Mouse (Mus musculus) stomach, postnatal 0 days (tissue): ENCODE measurements around the gene Sall1. TPM values are rescaled to one million over a fixed set of nuclear protein-coding genes. Genes with fewer than 3 reads are reported as not detected.

Experiments
- ATAC-seq: fragments of 200-750 bp; cut with Nextera tagmentation; 2 replicates; pipeline ENCODE4 v1.8.0; 2017; ENCODE audit not compliant: low FRiP score, low TSS enrichment
- DNase-seq: peaks from one replicate; pipeline ENCODE4 v3.0.0-alpha.2; 2016; ENCODE audit warnings: low spot score
- H3K27ac ChIP-seq: fragments of 300-500 bp; sonication (generic); replicated peaks from 2 replicates; pipeline ENCODE4 v1.5.1; 2014; ENCODE audit warnings: mild to moderate bottlenecking, control low read depth
- H3K27me3 ChIP-seq: fragments of 300-500 bp; sonication (generic); 2 replicates; pipeline ENCODE4 v1.6.1; 2014; ENCODE audit warnings: low read length; ENCODE audit not compliant: control insufficient read depth, insufficient read depth
- H3K36me3 ChIP-seq: fragments of 300-500 bp; sonication (generic); 2 replicates; pipeline ENCODE4 v1.6.1; 2014; ENCODE audit warnings: low read length, mixed read lengths; ENCODE audit not compliant: control insufficient read depth, insufficient read depth
- H3K4me1 ChIP-seq: fragments of 300-500 bp; sonication (generic); replicated peaks from 2 replicates; pipeline ENCODE4 v1.6.1; 2014; ENCODE audit warnings: antibody characterized with exemption; ENCODE audit not compliant: control insufficient read depth, insufficient read depth
- H3K4me2 ChIP-seq: fragments of 300-500 bp; sonication (generic); replicated peaks from 2 replicates; pipeline ENCODE4 v1.6.1; 2014; ENCODE audit warnings: low read depth, mild to moderate bottlenecking, control low read depth, moderate library complexity
- H3K4me3 ChIP-seq: fragments of 300-500 bp; sonication (generic); 2 replicates; pipeline ENCODE4 v1.5.1; 2014; ENCODE audit warnings: low read depth, low read length, control low read depth
- H3K9ac ChIP-seq: fragments of 300-500 bp; sonication (generic); 2 replicates; pipeline ENCODE4 v1.6.1; 2014; ENCODE audit warnings: mild to moderate bottlenecking, low read length, control low read depth, mixed read lengths
- H3K9me3 ChIP-seq: fragments of 300-500 bp; sonication (generic); 2 replicates; pipeline ENCODE4 v1.6.1; 2016; ENCODE audit warnings: low read length; ENCODE audit not compliant: control insufficient read depth
- CTCF ChIP-seq: IDR thresholded peaks from 2 replicates; pipeline ENCODE4 v1.5.1; 2016; ENCODE audit warnings: antibody characterized with exemption, low read depth, mild to moderate bottlenecking, moderate library complexity
- EP300 ChIP-seq: optimal IDR thresholded peaks from 2 replicates; pipeline ENCODE3; 2016; ENCODE audit warnings: antibody characterized with exemption
- WGBS: fragments of 180-500 bp; shearing (Covaris S2); extraction: QIAGEN DNeasy Blood & Tissue Kit; methylation state at CpG from one replicate; pipeline ENCODE4 v1.1.7; 2014; 5-methylcytosine and 5-hydroxymethylcytosine counted together
- polyA plus RNA-seq: library from polyadenylated mRNA; unstranded; fragments of >200 nt; fragmentation: Nextera tagmentation; extraction: Ambion mirVana; gene quantifications from 2 replicates; pipeline ENCODE4 v1.2.1, GENCODE M21; 2015

Gene Sall1
- polyA plus RNA-seq, 1 experiment from 2014 or later, result 0.76 TPM

DNA sequence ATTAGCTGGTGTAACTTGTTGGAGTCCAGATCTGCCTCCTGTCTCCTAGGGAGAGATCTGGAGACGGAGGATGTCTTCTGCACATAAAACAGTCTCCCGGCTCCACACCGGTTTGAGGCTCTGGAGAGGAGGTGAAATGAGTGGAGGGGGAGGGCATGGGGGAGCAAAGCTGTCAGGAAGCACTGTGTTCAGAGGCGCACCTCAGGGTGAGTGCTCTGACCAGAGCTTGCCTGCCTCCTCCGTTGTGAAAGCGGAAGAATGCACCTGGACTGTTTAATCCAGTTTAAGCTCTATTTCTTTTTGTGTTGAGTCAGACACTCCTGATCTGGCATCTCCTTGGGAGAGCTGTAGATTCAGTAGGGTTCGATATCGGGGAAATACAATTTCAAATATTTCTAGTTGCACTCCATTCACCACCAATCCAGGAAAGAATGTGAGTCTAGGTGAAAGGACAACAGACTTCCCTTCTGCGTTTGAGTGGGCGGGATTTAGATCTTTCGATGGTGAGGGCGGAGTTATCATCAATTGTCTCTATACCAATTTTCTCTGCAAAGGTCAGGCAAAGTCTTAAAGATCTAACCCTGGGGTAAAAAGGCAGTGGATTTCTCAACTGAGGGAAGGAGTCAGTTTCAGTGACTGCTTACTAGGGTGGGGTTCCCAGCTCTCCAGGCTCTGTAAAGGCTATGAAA, 31.8 kb downstream of the Sall1 start:
- H3K4me2 ChIP-seq, result no peak overlapping the region
- no peak overlapping the region for H3K4me3 ChIP-seq
- no peak overlapping the region for H3K9ac ChIP-seq
- H3K9me3 ChIP-seq, result no peaks in the 10 kb centered on the region
- no peaks in the 10 kb centered on the region for H3K36me3 ChIP-seq
- H3K27ac ChIP-seq, result no peak overlapping the region
- 0 out of 2 replicates have a peak, but pooled peaks have one; percentile 54 for ATAC-seq
- 33% methylated on average over 12 of the region's 12 CpGs for WGBS
- H3K27me3 ChIP-seq, result no peaks in the 10 kb centered on the region
- TF ChIP-seq CTCF, result no peak
- no peak for TF ChIP-seq EP300
- no peaks in the 10 kb centered on the region for H3K4me1 ChIP-seq
- DNase-seq, result no peak

DNA sequence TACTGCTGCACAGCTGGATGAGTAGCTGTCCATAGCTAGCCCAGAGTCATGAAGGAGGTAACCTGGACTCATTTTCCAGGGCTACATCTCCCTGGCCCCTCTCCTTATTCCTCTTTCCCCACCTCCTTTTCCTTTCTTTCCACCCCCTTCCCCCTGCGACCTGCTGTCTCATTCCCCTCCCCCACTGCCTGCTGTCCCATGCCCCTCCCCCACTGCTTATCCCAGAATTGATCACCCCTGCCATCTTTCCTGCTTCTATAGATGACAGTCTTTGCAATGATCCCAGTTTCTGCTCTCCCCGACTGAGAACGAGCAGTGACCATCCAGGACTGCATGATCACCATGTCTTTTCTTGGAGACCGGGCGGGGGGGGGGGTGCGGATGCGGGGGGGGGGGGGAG, 35.2 kb downstream of the Sall1 start:
- Histone ChIP-seq H3K9me3 (no peaks in the 10 kb centered on the region), H3K27me3 (no peaks in the 10 kb centered on the region), H3K9ac (no peak overlapping the region), H3K27ac (no peak overlapping the region), H3K4me3 (no peak overlapping the region), H3K4me2 (no peak overlapping the region), H3K36me3 (no peaks in the 10 kb centered on the region), H3K4me1 (peaks cover 3% of the 10 kb centered on the region; the same call in 1 of the 2 replicates)
- ATAC-seq (no peak), DNase-seq (no peak)
- 51% methylated on average over 4 of the region's 7 CpGs for WGBS
- TF ChIP-seq EP300 (no peak), CTCF (no peak)

DNA sequence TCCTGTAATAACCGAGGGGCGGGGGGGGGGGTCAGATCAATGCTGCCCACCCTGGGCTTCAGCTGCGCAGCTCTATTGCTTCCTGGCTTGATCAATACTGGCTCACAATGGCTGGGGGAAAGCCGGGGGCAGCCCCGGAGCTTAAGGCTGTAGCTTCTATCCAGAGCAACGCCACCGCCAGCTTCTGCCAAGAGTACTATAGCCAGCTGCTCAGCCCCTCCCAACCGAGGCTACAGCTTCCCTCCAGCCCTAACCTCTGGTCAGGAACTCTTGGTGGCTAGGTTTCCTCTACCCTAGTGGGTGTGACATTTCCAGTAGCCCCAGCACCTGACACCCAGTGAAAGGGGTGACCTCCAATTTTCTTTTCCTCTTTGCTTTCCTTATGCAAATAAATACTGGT, 36.8 kb downstream of the Sall1 start:
- Histone ChIP-seq H3K4me3 (no peak overlapping the region; the same call in 1 of the 2 replicates), H3K36me3 (no peaks in the 10 kb centered on the region), H3K4me1 (peaks cover 3% of the 10 kb centered on the region; the same call in 1 of the 2 replicates), H3K9me3 (no peaks in the 10 kb centered on the region), H3K9ac (no peak overlapping the region), H3K27ac (no peak overlapping the region), H3K27me3 (no peaks in the 10 kb centered on the region), H3K4me2 (peak overlapping the region; percentile 73; the same call in 1 of the 2 replicates)
- no peak for ATAC-seq
- WGBS, result 7% methylated on average over 8 of the region's 8 CpGs
- peak; percentile 28 for DNase-seq
- TF ChIP-seq CTCF (no peak), EP300 (no peak)

DNA sequence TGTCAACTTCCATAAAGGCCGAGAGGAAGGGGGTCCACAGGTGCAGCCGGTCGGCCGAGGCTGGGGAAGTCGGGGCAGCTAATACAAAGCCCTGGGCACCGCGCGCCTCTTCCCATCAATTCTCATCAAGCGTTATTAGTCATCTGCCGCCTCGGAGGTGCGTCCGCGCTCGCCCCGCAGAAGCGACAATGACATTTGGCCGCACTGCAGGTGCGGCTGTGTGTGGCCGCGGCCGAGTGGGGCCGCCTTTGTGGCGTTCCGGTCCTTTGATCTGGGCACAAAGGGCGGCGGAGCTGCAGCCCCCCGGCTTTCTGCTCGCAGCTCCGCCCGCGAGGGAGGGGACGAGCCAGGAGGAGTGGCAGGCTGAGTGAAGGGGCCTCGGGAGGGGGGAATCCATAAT, 37.5 kb downstream of the Sall1 start:
- H3K9me3 ChIP-seq, result no peaks in the 10 kb centered on the region
- WGBS, result under 1% methylated on average over 34 of the region's 34 CpGs
- peak overlapping the region; percentile 36 for H3K4me3 ChIP-seq
- DNase-seq, result peak; percentile 25
- no peaks in the 10 kb centered on the region for H3K27me3 ChIP-seq
- H3K27ac ChIP-seq, result no peak overlapping the region
- H3K36me3 ChIP-seq, result no peaks in the 10 kb centered on the region
- 0 out of 2 replicates have a peak overlapping the region, but pooled peaks have one; percentile 13 for H3K9ac ChIP-seq
- ATAC-seq, result no peak
- TF ChIP-seq CTCF (no peak), EP300 (no peak)
- H3K4me2 ChIP-seq, result peak overlapping the region; percentile 73
- peaks cover 3% of the 10 kb centered on the region; the same call in 1 of the 2 replicates for H3K4me1 ChIP-seq

DNA sequence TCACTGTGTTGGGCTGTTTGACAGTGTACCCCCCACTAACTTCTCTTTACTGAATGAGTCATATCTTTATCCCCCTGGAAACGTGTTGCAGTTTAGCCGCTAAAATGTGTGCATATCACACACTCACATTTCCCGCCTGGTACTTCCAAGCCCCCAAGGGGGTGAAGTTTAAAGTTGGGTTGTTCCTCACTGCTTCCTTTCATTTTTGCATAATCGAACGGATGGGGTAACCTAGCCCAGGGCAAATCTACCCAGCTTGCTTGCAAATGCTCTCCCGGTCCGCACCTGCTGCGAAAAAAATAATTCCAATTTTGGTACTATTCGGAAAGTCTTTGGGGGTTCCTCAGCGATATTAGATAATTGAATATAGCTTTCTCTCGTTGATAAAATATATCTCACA, 38.2 kb downstream of the Sall1 start:
- Histone ChIP-seq H3K27ac (no peak overlapping the region), H3K9ac (no peak overlapping the region), H3K27me3 (no peaks in the 10 kb centered on the region), H3K4me3 (no peak overlapping the region), H3K4me2 (peak overlapping the region; percentile 73), H3K4me1 (peaks cover 3% of the 10 kb centered on the region; the same call in 1 of the 2 replicates), H3K36me3 (no peaks in the 10 kb centered on the region), H3K9me3 (no peaks in the 10 kb centered on the region)
- TF ChIP-seq CTCF, result no peak
- no peak for TF ChIP-seq EP300
- 39% methylated on average over 11 of the region's 11 CpGs for WGBS
- ATAC-seq (no peak), DNase-seq (no peak)

DNA sequence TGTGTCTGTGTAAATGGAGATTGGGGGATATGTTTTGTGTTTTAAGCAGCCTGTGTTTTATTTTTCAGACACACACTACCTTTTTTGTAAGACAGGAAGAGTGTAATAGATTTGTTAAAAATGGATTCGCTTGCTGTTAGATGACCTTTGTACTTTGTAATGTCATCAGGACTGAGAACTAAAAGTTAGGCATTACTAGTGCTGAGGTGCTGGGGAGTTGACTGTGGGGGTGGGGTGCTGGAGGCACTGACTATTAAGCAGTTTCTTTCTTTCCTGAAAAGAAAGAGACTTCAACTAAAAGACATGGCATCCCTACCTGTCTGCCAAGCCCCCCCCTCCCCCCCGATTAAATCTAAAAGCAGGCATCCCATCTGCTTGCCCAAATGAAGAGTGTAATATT, 39.9 kb downstream of the Sall1 start:
- Histone ChIP-seq H3K4me2 (no peak overlapping the region), H3K9ac (no peak overlapping the region), H3K4me3 (no peak overlapping the region), H3K9me3 (no peaks in the 10 kb centered on the region), H3K4me1 (peaks cover 3% of the 10 kb centered on the region; the same call in 1 of the 2 replicates), H3K27ac (no peak overlapping the region), H3K27me3 (no peaks in the 10 kb centered on the region), H3K36me3 (no peaks in the 10 kb centered on the region)
- ATAC-seq (no peak), DNase-seq (no peak)
- TF ChIP-seq EP300 (no peak), CTCF (no peak)
- 35% methylated on average over 2 of the region's 2 CpGs for WGBS
